Mouse (Mus musculus) cerebellum, adult 2 months (tissue): Measurements from ENCODE around the gene Rit1. TPM values are rescaled to one million over a fixed set of nuclear protein-coding genes. Genes with fewer than 3 reads are reported as not detected.
"Not testable (repeated sequence)": the region's sequence is repeated elsewhere in the genome, so short reads cannot be mapped to it uniquely, and the experiment has no call there.

Experiments
- DNase-seq, 2 experiments: peaks; one replicate each; pipeline ENCODE4 v3.0.0; 2021
- H3K27ac ChIP-seq: fragments of 200-500 bp; 2 replicates; pipeline ENCODE4 v1.5.1; 2012; ENCODE audit warnings: low read length, control low read depth, inconsistent platforms; ENCODE audit not compliant: insufficient read depth
- H3K27me3 ChIP-seq: fragments of 200-500 bp; 2 replicates; pipeline ENCODE4 v1.6.1; 2012; ENCODE audit warnings: inconsistent platforms, mild to moderate bottlenecking, low read length, moderate library complexity; ENCODE audit not compliant: control insufficient read depth, insufficient read depth
- H3K4me1 ChIP-seq: fragments of 200-500 bp; 2 replicates; pipeline ENCODE4 v1.6.1; 2011; ENCODE audit warnings: low read length; ENCODE audit not compliant: control insufficient read depth, insufficient read depth
- H3K4me3 ChIP-seq: fragments of 200-500 bp; replicated peaks from 2 replicates; pipeline ENCODE3; 2011; ENCODE audit warnings: mild to moderate bottlenecking, low read depth, low read length, control low read depth; ENCODE audit not compliant: insufficient read depth
- CTCF ChIP-seq: fragments of 200-500 bp; IDR thresholded peaks from 2 replicates; pipeline ENCODE4 v1.5.1; 2011; ENCODE audit warnings: low read depth, mild to moderate bottlenecking, control low read depth, low read length, moderate library complexity, borderline replicate concordance; ENCODE audit not compliant: insufficient read depth
- POLR2A ChIP-seq: fragments of 200-500 bp; IDR thresholded peaks from 2 replicates; pipeline ENCODE4 v1.6.1; 2011; ENCODE audit warnings: low read length, control low read depth, borderline replicate concordance; ENCODE audit not compliant: insufficient read depth
- WGBS: fragments of 180-500 bp; shearing (Covaris S2); methylation state at CpG from one replicate; pipeline ENCODE4 v1.1.7; 2018; 5-methylcytosine and 5-hydroxymethylcytosine counted together
- polyA plus RNA-seq: library from polyadenylated mRNA; depleted of rRNA; stranded (reverse); fragments of >200 nt; gene quantifications from 2 replicates; pipeline ENCODE4 v1.2.3, GENCODE M21; 2012

The Rit1 gene
- polyA plus RNA-seq, 1 experiment: 64.3 TPM

DNA sequence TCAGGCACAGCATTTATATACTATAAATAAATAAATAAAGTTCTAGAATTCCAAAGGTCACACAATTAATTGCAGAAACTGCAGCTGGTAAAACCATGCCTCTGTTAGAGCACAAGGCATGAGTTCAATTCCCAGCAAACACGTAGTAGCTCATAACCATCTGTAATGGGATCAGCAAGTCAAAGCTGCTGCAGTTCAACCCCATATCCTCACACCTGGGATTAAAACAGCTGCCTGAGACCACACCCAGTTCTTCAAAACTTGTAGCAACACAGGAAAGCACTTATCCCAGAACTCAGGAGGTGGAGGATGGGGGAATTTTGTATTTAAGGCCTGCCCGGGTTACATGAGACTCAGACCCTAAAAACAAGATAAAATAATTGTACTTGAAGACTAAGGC is 1.9 kb upstream of the Rit1 start:
- no peak overlapping the region for H3K27ac ChIP-seq
- no peak overlapping the region for H3K4me3 ChIP-seq
- TF ChIP-seq POLR2A (no peak), CTCF (no peak)
- no peaks in the 10 kb centered on the region for H3K27me3 ChIP-seq
- 79% methylated on average over 2 of the region's 2 CpGs for WGBS
- H3K4me1 ChIP-seq: peaks cover 3% of the 10 kb centered on the region; the same call in 1 of the 2 replicates
- DNase-seq: no peak

DNA sequence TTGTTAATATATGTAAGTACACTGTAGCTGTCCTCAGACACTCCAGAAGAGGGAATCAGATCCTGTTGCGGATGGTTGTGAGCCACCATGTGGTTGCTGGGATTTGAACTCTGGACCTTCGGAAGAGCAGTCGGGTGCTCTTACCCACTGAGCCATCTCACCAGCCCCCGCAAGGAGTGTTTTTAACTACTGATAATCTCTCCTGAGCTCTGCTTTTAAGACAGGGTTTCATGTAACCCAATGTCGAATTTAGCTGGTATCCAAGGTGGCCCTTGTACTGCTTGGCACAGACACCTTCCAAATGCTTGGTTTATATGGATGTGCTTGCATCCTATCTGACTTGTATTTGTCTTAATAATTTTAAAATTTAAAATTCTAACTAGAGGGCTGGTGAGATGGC is 922 bp upstream of the Rit1 start:
- not testable (repeated sequence) for H3K27me3 ChIP-seq, H3K27ac ChIP-seq, H3K4me1 ChIP-seq, H3K4me3 ChIP-seq, DNase-seq
- WGBS: 86% methylated on average over 5 of the region's 5 CpGs

DNA sequence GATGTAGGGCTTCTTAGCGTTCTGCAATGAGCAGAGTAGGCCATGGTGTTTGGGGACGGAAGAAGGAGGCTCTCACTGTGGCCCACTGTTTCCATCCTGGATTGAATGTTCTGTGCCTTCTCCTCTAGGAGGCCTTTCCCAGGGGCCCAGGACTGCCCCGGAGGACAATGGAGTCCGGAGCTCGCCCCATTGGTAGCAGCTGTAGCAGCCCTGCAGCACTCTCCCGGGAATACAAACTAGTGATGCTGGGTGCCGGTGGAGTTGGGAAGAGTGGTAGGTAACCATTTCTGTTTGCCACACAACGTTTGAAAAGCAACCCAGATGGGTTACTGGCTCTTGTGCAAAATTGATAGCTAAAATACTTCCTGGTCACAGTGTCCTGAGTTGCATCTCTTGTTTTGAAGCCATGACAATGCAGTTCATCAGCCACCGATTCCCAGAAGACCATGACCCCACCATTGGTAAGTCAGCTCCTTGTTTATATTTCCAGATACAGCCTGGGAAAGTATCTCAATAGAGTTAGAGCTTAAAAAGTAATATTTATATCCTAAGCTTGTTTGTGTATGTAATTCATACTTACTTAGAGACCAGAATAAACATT is 660 bp downstream of the Rit1 start:
- peaks cover 3% of the 10 kb centered on the region; the same call in 1 of the 2 replicates for H3K4me1 ChIP-seq
- H3K27ac ChIP-seq: peak overlapping the region; percentile 1
- H3K27me3 ChIP-seq: no peaks in the 10 kb centered on the region
- peak overlapping the region; percentile 75 for H3K4me3 ChIP-seq
- WGBS: 3% methylated on average over 9 of the region's 9 CpGs
- TF ChIP-seq POLR2A: no peak
- no peak for TF ChIP-seq CTCF
- peak in 1 of 2 experiments; percentile 53 for DNase-seq

DNA sequence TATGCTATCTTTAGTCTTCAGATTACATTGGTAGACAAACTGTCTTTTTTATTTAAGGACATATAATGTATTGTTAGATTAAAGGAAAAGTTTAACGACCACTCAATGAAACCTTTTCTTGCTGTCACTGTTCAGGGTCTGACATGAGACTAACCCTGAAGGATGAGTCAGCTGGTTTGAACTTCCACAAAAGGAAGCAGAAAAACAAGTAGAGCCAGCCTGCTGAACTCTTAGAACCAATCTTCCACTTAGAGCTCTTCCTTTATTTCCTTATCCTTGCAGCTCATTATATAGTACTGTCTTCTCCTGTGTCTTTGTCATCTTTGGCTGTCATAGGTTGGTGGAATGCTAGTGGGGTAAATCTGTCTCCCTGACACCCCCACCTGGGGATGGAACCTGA is 1.2 kb downstream of the Rit1 start:
- peak overlapping the region; percentile 27 for H3K4me3 ChIP-seq
- DNase-seq: no peak
- WGBS: 59% methylated on average over 1 of the region's 1 CpGs
- H3K4me1 ChIP-seq: peaks cover 3% of the 10 kb centered on the region; the same call in 1 of the 2 replicates
- H3K27me3 ChIP-seq: no peaks in the 10 kb centered on the region
- H3K27ac ChIP-seq: no peak overlapping the region
- TF ChIP-seq CTCF (no peak), POLR2A (no peak)

DNA sequence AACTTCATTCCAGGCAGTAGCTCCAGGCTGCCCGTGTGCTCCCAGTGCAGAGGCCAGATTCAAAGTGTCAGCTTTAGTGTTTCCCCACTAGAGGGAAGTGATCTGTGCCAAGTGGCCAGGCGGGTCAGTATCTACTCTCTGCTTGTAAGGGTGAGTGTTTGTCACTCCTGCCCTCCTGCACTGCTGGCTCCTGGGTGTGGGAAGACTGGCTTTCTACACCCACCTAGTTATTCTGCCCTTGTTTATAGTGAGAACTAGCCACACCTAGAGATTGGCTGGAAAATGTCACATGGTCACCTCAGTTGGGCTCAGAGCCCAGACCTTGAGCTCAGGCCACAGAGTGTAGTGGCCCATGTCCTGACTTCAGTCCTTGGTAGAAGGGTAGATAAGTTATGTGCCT is 2.5 kb downstream of the Rit1 start:
- H3K27ac ChIP-seq: no peak overlapping the region
- no peak overlapping the region for H3K4me3 ChIP-seq
- 11% methylated on average over 2 of the region's 2 CpGs for WGBS
- no peaks in the 10 kb centered on the region for H3K27me3 ChIP-seq
- no peak for TF ChIP-seq POLR2A
- peak; percentile 16; the same call in 1 of the 2 replicates for TF ChIP-seq CTCF
- DNase-seq: peak; percentile 39 to 50
- H3K4me1 ChIP-seq: peaks cover 3% of the 10 kb centered on the region; the same call in 1 of the 2 replicates

DNA sequence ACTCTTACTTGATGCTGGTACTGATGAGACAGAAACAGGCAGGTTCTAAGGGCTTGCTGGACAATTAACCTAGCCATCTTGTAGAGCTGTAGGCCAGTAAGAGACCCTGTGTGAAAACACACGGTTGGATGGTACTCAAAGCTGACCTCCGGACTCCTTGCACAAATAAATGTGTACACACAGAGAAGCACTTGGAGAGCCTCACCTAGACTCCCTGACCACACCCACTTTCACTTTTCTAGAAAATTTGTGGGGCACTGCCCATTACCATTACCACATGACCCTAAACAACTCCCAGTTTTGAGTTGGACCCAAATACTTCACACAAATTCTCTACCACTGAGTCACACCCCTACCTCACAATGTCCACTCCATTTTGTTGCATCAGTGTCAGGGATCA is 19.9 kb downstream of the Rit1 start:
- Histone ChIP-seq H3K27ac (no peak overlapping the region), H3K4me3 (no peak overlapping the region), H3K27me3 (no peaks in the 10 kb centered on the region), H3K4me1 (no peaks in the 10 kb centered on the region)
- TF ChIP-seq POLR2A (no peak), CTCF (no peak)
- 95% methylated on average over 2 of the region's 2 CpGs for WGBS
- no peak for DNase-seq

DNA sequence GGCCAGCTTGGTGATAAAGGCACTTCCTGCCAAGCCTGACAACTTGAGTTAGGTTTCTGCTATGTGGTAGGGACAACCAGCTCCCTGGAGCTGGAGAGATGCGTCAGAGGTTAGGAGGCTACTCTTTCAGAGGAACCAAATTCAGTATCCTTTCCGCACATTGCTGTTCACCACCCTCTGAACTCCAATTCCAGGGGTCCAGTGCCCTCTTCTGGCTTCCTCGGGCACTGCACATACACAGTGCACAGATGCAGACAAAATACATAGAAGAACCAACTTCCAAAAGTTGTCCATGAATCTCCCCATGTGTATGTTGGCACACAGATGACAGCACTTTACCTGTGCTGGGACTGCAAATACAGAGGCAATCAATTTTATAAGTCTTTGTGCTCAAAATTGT is 22.0 kb downstream of the Rit1 start:
- Histone ChIP-seq H3K27me3 (no peaks in the 10 kb centered on the region), H3K4me3 (no peak overlapping the region), H3K27ac (no peak overlapping the region), H3K4me1 (no peaks in the 10 kb centered on the region)
- 36% methylated on average over 3 of the region's 3 CpGs for WGBS
- peak; percentile 37 to 58 for DNase-seq
- TF ChIP-seq POLR2A (no peak), CTCF (peak; percentile 75)

DNA sequence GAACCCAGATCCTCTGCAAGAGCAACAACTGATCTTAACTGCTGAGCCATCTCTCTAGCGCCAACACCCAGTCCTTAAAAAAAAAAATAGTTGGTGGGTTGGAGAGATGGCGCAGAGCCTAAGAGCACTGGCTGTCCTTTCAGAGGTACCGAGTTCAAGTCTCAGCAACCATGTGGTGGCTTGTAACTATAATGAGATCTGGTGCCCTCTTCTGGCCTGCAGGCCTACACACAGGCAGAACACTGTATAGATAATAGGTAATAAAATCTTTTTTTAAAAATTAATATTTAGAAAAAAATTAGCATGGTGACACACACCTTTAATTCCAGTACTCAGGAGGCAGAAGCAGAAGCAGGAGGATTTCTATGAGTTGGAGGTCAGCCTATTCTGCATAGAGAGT is 23.5 kb downstream of the Rit1 start:
- no peak for DNase-seq
- Histone ChIP-seq H3K4me1 (no peaks in the 10 kb centered on the region), H3K27me3 (no peaks in the 10 kb centered on the region), H3K27ac (no peak overlapping the region), H3K4me3 (no peak overlapping the region)
- TF ChIP-seq CTCF (0 out of 2 replicates have a peak, but pooled peaks have one; percentile 5), POLR2A (no peak)
- WGBS: 96% methylated on average over 3 of the region's 3 CpGs
